Mouse (Mus musculus) cortical plate, adult 2 months (tissue): ENCODE results near the gene Ifit2.
A peak's percentile ranks its signal among the peaks of the same experiment; 100 is the strongest.
"Not testable (repeated sequence)": the region's sequence is repeated elsewhere in the genome, so short reads cannot be mapped to it uniquely, and the experiment has no call there.

Experiments
- CTCF ChIP-seq: fragments of 200-500 bp; IDR thresholded peaks from 2 replicates; pipeline ENCODE4 v1.5.1; 2011; ENCODE audit warnings: mild to moderate bottlenecking, control low read depth, low read length; ENCODE audit not compliant: insufficient read depth; ENCODE audit errors: extremely low read depth
- POLR2A ChIP-seq: fragments of 200-500 bp; IDR thresholded peaks from 2 replicates; pipeline ENCODE4 v1.6.1; 2011; ENCODE audit warnings: mild to moderate bottlenecking, low read length, control low read depth; ENCODE audit not compliant: insufficient read depth; ENCODE audit errors: extremely low read depth

DNA sequence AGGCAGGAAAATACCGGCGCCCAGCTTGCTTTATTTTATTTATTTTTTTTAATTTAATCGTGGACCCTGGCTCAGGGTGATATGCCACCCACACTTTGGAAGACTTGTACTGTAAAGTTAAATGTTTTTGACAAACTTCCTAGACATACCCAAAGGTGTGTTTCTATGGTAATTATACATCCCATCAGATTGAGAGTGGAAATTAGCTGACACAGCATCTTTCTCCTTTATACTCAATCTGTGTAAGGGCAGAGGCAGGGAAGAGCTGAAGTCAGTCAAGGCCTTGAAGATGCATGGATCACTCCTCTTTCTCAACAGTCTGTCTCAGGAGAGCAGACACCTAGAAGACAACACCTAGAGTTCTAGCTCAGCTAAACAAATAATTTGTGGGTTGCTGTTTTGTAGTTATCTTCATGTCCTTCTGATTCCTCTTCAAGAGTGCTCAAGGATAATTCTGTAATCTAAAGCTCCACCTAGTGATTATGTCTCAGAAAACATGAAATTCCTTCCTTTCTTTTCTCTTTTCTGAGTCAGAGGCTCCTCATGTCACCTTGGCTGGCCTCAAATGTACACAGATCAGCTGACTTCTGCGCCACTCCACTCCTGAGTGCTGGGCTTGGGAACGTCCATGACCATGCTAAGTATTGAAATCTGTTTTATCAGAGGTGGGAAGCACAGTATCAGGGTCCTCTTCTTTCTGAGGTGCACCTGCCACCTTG is 35.4 kb downstream of the Ifit2 start:
- 0 out of 2 replicates have a peak, but pooled peaks have one; percentile 3 for TF ChIP-seq CTCF
- not testable (repeated sequence) for TF ChIP-seq POLR2A
